Mouse (Mus musculus): Measurements from ENCODE around the gene Ldlrad3. TPM values are rescaled to one million over a fixed set of nuclear protein-coding genes. Genes with fewer than 3 reads are reported as not detected.
A peak's percentile ranks its signal among the peaks of the same experiment; 100 is the strongest.

Gene Ldlrad3
- polyA plus RNA-seq, 1 experiment: 18.5 TPM

DNA sequence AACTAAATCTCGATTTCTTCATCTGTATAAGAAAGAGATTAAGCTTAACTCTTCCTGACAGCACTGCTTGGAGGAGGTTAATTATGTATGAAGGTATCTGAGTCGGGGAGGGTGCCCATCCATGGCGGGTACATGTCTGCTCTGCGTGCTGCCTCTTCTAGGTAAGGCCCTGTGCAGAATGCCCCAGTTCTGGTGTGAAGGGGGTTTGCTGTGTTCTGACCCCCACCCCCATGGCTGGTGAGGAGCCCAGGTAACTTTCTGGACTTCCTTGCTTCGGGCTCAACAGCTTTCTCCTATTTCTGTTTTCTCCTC is 279.9 kb downstream of the Ldlrad3 start:
- DNase-seq: no peak
- 39% methylated on average over 5 of the region's 5 CpGs for WGBS
- TF ChIP-seq POLR2A (IDR thresholded peaks at IDR 0.05; ENCODE audit: low read depth, low read length): no peak
- no peak for TF ChIP-seq CTCF (conservative IDR thresholded peaks at IDR 0.05; ENCODE audit: insufficient read depth, insufficient read length, low read depth, low read length)
- Histone ChIP-seq H3K36me3 (ENCODE audit: control insufficient read depth, insufficient read depth, low read length) (no peaks in the 10 kb centered on the region), H3K4me3 (ENCODE audit: insufficient read depth, low read depth, low read length) (no peak overlapping the region), H3K4me1 (ENCODE audit: control insufficient read depth, insufficient read depth, low read length) (no peaks in the 10 kb centered on the region; the same call in 1 of the 2 replicates), H3K27ac (ENCODE audit: insufficient read depth, low read depth, low read length) (no peak overlapping the region), H3K27me3 (replicated peaks; ENCODE audit: control insufficient read depth, insufficient read depth, low read length) (no peaks in the 10 kb centered on the region)

DNA sequence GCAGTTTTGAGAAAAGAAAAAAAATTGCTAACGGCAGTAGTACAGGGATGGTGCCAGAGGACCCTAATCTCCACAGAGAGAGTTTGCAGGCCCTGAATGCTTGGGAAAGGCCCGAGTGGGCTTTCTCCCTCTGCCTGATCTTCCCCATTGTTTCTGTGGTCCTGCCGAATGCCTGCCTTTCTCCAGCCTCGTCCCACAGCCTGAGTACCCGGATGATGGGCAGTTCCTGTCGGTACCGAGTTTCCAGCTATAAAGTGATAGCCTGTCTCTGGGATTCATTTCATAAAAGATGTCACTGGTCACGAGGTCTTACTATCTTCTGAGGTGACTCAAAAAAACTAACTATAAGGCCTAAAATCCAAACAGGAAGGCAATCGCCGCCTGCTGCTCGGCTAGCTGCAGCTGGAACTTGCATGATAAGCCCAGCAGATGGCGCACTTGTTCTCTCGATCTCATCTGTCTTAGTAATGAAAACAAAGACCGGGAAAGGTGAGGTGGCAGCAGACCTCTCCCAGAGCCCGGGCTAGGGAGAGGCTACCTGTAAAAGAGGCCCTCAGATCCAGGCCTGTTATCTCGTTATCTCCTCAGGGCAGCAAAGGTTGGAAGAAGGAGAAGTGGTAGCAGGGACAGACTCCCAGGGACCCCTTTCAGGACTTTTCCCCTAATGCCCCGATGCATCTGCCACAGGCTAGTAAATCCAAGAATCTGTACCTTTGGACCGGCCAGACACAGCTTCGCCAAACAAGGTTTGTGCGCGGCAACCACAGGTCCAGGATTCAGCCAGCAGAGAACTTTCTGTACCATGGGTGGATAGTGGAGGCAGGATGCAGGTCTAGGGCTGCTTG is 280.4 kb downstream of the Ldlrad3 start:
- peak; percentile 89 for DNase-seq
- H3K4me1 ChIP-seq (ENCODE audit: control insufficient read depth, insufficient read depth, low read length): no peaks in the 10 kb centered on the region; the same call in 1 of the 2 replicates

DNA sequence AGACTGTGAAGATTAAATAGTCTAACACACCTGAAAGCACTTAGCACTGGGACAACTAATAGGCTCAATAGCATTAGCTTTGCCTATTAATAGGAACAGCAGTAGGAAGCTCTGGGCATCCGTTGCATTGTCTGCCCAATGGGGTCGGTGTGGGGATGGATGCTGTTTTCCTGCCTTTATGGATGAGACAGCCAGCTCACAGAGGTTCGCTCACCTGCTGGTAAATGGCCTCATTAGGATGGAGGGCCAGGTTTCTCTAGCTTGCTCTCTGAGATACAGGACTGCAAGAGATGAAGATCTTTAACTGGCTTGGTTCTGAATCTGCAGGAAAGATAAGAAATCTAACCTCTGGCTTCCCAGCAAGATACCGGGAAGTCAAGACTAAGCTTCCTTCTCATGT is 284.0 kb downstream of the Ldlrad3 start:
- TF ChIP-seq POLR2A (IDR thresholded peaks at IDR 0.05; ENCODE audit: low read depth, low read length): no peak
- TF ChIP-seq CTCF (conservative IDR thresholded peaks at IDR 0.05; ENCODE audit: insufficient read depth, insufficient read length, low read depth, low read length): no peak
- H3K4me3 ChIP-seq (ENCODE audit: insufficient read depth, low read depth, low read length): no peak overlapping the region
- 76% methylated on average over 4 of the region's 4 CpGs for WGBS
- H3K27me3 ChIP-seq (replicated peaks; ENCODE audit: control insufficient read depth, insufficient read depth, low read length): no peaks in the 10 kb centered on the region
- no peaks in the 10 kb centered on the region for H3K36me3 ChIP-seq (ENCODE audit: control insufficient read depth, insufficient read depth, low read length)
- no peak for DNase-seq
- no peak overlapping the region for H3K27ac ChIP-seq (ENCODE audit: insufficient read depth, low read depth, low read length)
- H3K4me1 ChIP-seq (ENCODE audit: control insufficient read depth, insufficient read depth, low read length): no peaks in the 10 kb centered on the region; the same call in 1 of the 2 replicates

More for the DNA sequence above, 280.4 kb downstream of the Ldlrad3 start:
- Histone ChIP-seq H3K27me3 (replicated peaks; ENCODE audit: control insufficient read depth, insufficient read depth, low read length) (no peaks in the 10 kb centered on the region), H3K27ac (ENCODE audit: insufficient read depth, low read depth, low read length) (no peak overlapping the region; the same call in 1 of the 2 replicates), H3K4me3 (ENCODE audit: insufficient read depth, low read depth, low read length) (peak overlapping the region; percentile 14; the same call in 1 of the 2 replicates), H3K36me3 (ENCODE audit: control insufficient read depth, insufficient read depth, low read length) (no peaks in the 10 kb centered on the region)
- no peak for TF ChIP-seq POLR2A (IDR thresholded peaks at IDR 0.05; ENCODE audit: low read depth, low read length)
- peak; percentile 93 for TF ChIP-seq CTCF (conservative IDR thresholded peaks at IDR 0.05; ENCODE audit: insufficient read depth, insufficient read length, low read depth, low read length)
- WGBS: 24% methylated on average over 21 of the region's 21 CpGs

Other genes with a start within 250 kb of the Ldlrad3 start
- 31.2 and 35.6 TPM in 2 replicates for gene Trim44, start 221.4 kb upstream of the Ldlrad3 start, polyA plus RNA-seq (2012; rRNA removed)

All from kidney, adult 2 months (tissue).